Mouse (Mus musculus): ENCODE results near the gene Olfr1377. TPM values are rescaled to one million over a fixed set of nuclear protein-coding genes. Genes with fewer than 3 reads are reported as not detected.

Olfr1377 gene
- polyA plus RNA-seq (2016; fragmentation: Nextera tagmentation; extraction: Ambion mirVana), result not detected in 2 replicates

DNA sequence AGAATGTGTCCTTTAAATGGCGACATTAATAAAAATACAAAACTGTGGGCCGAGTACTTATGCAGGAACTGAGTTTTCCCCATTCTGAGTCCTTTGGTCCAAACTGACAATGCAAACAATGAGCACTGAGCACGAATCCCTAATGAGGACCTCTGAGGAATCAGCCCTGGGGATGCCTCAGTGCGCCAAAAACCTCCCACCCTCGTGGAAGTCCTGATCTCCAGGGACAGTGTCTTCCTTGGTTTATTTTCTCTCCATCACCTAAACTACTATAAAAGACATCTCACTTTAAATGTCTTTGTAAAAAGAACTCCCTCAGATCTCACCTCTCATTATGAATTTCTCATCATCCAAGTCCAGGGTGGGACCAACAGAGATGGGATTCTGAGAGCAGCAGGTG, at the start of gene Olfr1377:
TSS of gene Olfr1377 (plus strand) at position 301 of the 400 bp plus-strand sequence.
- Histone ChIP-seq H3K9me3 (no peaks in the 10 kb centered on the region), H3K36me3 (no peaks in the 10 kb centered on the region), H3K4me2 (replicated peaks) (no peak within 1 kb of the TSS), H3K9ac (no peak within 1 kb of the TSS), H3K4me3 (no peak within 1 kb of the TSS), H3K27ac (no peak within 1 kb of the TSS), H3K27me3 (no peaks in the 10 kb centered on the region), H3K4me1 (no peaks in the 10 kb centered on the region)
- ATAC-seq (ENCODE audit: insufficient number of reproducible peaks, insufficient read depth, low FRiP score, low TSS enrichment), result no peak
- 71% methylated on average over 5 of the region's 5 CpGs for whole genome bisulfite sequencing

- peak overlapping the region; percentile 79 for H3K4me2 ChIP-seq (replicated peaks)
- 94% methylated on average over 1 of the region's 1 CpGs for WGBS
- H3K4me3 ChIP-seq, result no peak overlapping the region
- peaks cover 3% of the 10 kb centered on the region; the same call in 1 of the 2 replicates for H3K27me3 ChIP-seq
- no peak overlapping the region for H3K27ac ChIP-seq
- no peak for ATAC-seq (ENCODE audit: insufficient number of reproducible peaks, insufficient read depth, low FRiP score, low TSS enrichment)
- H3K4me1 ChIP-seq, result peaks cover 7% of the 10 kb centered on the region; the same call in 1 of the 2 replicates
- no peak overlapping the region for H3K9ac ChIP-seq
- H3K36me3 ChIP-seq, result no peaks in the 10 kb centered on the region
- H3K9me3 ChIP-seq, result no peaks in the 10 kb centered on the region
Measured at GRCm38 (mm10) chr11:50932040-50932439, 49.7 kb upstream of the Olfr1377 start.

DNA sequence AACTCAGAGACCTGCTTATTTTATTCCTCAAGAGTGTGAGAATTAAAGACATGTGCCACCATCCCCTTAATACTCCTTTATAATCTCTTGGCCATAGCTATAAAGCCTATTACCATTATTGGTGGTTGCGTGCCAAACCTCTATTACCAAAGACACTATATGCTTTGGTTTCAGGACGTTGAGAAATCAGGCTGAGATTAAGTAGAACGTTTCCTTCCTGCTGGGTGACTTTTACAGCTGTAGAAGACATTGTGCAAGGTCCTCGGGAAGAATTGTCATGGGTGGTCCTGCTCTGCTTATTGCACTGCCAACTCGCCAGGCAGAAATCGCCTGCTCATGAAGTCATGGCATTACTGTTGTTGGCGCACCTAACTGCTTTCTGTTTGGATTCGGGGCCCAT, 43.3 kb upstream of the Olfr1377 start:
- no peaks in the 10 kb centered on the region for H3K36me3 ChIP-seq
- no peak overlapping the region for H3K27ac ChIP-seq
- H3K27me3 ChIP-seq, result no peaks in the 10 kb centered on the region
- H3K4me3 ChIP-seq, result no peak overlapping the region
- 85% methylated on average over 8 of the region's 8 CpGs for WGBS
- H3K4me1 ChIP-seq, result no peaks in the 10 kb centered on the region
- H3K9ac ChIP-seq, result no peak overlapping the region
- no peak overlapping the region for H3K4me2 ChIP-seq (replicated peaks)
- no peaks in the 10 kb centered on the region for H3K9me3 ChIP-seq
- no peak for ATAC-seq (ENCODE audit: insufficient number of reproducible peaks, insufficient read depth, low FRiP score, low TSS enrichment)

GRCm38 (mm10) chr11:50939621-50940366, 42.0 kb upstream of the Olfr1377 start:
- Histone ChIP-seq H3K9ac (no peak overlapping the region), H3K9me3 (no peaks in the 10 kb centered on the region), H3K4me3 (no peak overlapping the region), H3K4me1 (no peaks in the 10 kb centered on the region), H3K27me3 (no peaks in the 10 kb centered on the region), H3K36me3 (no peaks in the 10 kb centered on the region), H3K4me2 (replicated peaks) (no peak overlapping the region), H3K27ac (no peak overlapping the region)
- 32% methylated on average over 14 of the region's 14 CpGs for WGBS
- ATAC-seq (ENCODE audit: insufficient number of reproducible peaks, insufficient read depth, low FRiP score, low TSS enrichment), result no peak

- H3K9me3 ChIP-seq, result no peaks in the 10 kb centered on the region
- no peak overlapping the region for H3K27ac ChIP-seq
- no peak overlapping the region for H3K4me3 ChIP-seq
- no peak overlapping the region for H3K9ac ChIP-seq
- 71% methylated on average over 12 of the region's 12 CpGs for WGBS
- no peak overlapping the region for H3K4me2 ChIP-seq (replicated peaks)
- no peaks in the 10 kb centered on the region for H3K4me1 ChIP-seq
- no peak for ATAC-seq (ENCODE audit: insufficient number of reproducible peaks, insufficient read depth, low FRiP score, low TSS enrichment)
- no peaks in the 10 kb centered on the region for H3K27me3 ChIP-seq
- H3K36me3 ChIP-seq, result no peaks in the 10 kb centered on the region
Measured at GRCm38 (mm10) chr11:50942386-50942785, 39.4 kb upstream of the Olfr1377 start.

DNA sequence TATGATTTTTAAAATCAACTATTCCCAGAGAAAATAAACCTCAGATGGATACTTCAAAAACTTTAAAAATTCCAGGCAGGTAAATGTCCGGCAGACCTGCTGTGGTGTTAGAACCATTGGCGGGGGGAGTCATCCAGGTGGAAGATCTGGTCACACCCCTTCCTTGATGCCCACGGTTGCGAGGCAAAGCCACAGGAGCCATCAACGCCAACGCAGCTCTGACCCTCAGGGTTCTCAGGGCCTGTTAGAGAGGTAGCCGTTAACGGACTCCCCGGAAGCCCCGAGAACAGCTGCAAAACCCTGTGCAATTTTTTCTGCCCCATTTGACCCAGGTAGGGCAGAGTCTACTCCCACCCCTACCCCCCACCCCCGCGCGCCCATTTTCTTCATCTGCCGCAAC, 38.3 kb upstream of the Olfr1377 start, which contains the start of gene 4933414I15Rik:
TSS of gene 4933414I15Rik (minus strand) at position 260 of the 400 bp plus-strand sequence.
- ATAC-seq (ENCODE audit: insufficient number of reproducible peaks, insufficient read depth, low FRiP score, low TSS enrichment), result no peak
- Histone ChIP-seq H3K27ac (no peak within 1 kb of the TSS), H3K36me3 (no peaks in the 10 kb centered on the region), H3K4me3 (no peak within 1 kb of the TSS), H3K4me1 (no peaks in the 10 kb centered on the region), H3K4me2 (replicated peaks) (no peak within 1 kb of the TSS), H3K9ac (no peak within 1 kb of the TSS), H3K27me3 (no peaks in the 10 kb centered on the region), H3K9me3 (no peaks in the 10 kb centered on the region)
- 80% methylated on average over 14 of the region's 14 CpGs for WGBS

- Histone ChIP-seq H3K36me3 (no peaks in the 10 kb centered on the region), H3K4me2 (replicated peaks) (no peak overlapping the region), H3K9ac (no peak overlapping the region), H3K4me3 (no peak overlapping the region), H3K27ac (0 out of 2 replicates have a peak overlapping the region, but pooled peaks have one; percentile 2), H3K27me3 (no peaks in the 10 kb centered on the region; the same call in 1 of the 2 replicates), H3K9me3 (no peaks in the 10 kb centered on the region), H3K4me1 (no peaks in the 10 kb centered on the region)
- no peak for ATAC-seq (ENCODE audit: insufficient number of reproducible peaks, insufficient read depth, low FRiP score, low TSS enrichment)
- 68% methylated on average over 14 of the region's 14 CpGs for WGBS
Measured at GRCm38 (mm10) chr11:50952290-50952689, 29.5 kb upstream of the Olfr1377 start.

GRCm38 (mm10) chr11:50953665-50954064, 28.1 kb upstream of the Olfr1377 start, which contains the start of gene Prop1:
TSS of gene Prop1 (minus strand) at chr11:50953765.
- no peak within 1 kb of the TSS for H3K4me2 ChIP-seq (replicated peaks)
- no peak within 1 kb of the TSS for H3K27ac ChIP-seq
- no peak within 1 kb of the TSS for H3K9ac ChIP-seq
- H3K9me3 ChIP-seq, result no peaks in the 10 kb centered on the region
- ATAC-seq (ENCODE audit: insufficient number of reproducible peaks, insufficient read depth, low FRiP score, low TSS enrichment), result no peak
- WGBS, result 67% methylated on average over 6 of the region's 6 CpGs
- no peaks in the 10 kb centered on the region; the same call in 1 of the 2 replicates for H3K27me3 ChIP-seq
- no peak within 1 kb of the TSS for H3K4me3 ChIP-seq
- H3K4me1 ChIP-seq, result no peaks in the 10 kb centered on the region
- H3K36me3 ChIP-seq, result no peaks in the 10 kb centered on the region

DNA sequence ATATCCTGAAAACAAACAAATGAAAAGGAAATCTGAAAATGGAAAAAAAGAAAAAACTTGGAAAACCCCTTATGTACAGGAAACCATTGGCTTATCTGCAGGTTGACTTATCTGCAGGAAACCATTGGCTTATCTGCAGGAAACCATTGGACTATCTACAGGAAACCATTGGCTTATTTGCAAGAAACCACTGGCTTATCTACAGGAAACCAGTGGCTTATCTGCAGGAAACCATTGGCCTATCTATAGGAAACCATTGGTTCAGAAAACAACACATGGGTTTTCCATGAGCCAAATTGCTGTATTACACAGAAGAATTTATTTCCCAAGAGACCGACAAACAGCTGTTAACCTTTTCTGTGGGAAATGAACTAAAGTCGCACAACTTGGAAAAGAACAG, 16.9 kb upstream of the Olfr1377 start:
- no peaks in the 10 kb centered on the region for H3K9me3 ChIP-seq
- no peaks in the 10 kb centered on the region for H3K27me3 ChIP-seq
- ATAC-seq (ENCODE audit: insufficient number of reproducible peaks, insufficient read depth, low FRiP score, low TSS enrichment), result no peak
- H3K9ac ChIP-seq, result no peak overlapping the region
- H3K36me3 ChIP-seq, result no peaks in the 10 kb centered on the region
- no peak overlapping the region for H3K4me3 ChIP-seq
- H3K27ac ChIP-seq, result no peak overlapping the region
- WGBS, result 82% methylated on average over 2 of the region's 2 CpGs
- H3K4me2 ChIP-seq (replicated peaks), result no peak overlapping the region
- no peaks in the 10 kb centered on the region for H3K4me1 ChIP-seq

GRCm38 (mm10) chr11:50966230-50966629, 15.5 kb upstream of the Olfr1377 start, which contains the start of gene Olfr1378:
TSS of gene Olfr1378 (plus strand) at chr11:50966530.
- Histone ChIP-seq H3K9me3 (no peaks in the 10 kb centered on the region), H3K27ac (no peak within 1 kb of the TSS), H3K27me3 (no peaks in the 10 kb centered on the region), H3K36me3 (no peaks in the 10 kb centered on the region), H3K4me2 (replicated peaks) (no peak within 1 kb of the TSS), H3K4me1 (no peaks in the 10 kb centered on the region), H3K4me3 (no peak within 1 kb of the TSS), H3K9ac (no peak within 1 kb of the TSS)
- WGBS, result 88% methylated on average over 11 of the region's 11 CpGs
- no peak for ATAC-seq (ENCODE audit: insufficient number of reproducible peaks, insufficient read depth, low FRiP score, low TSS enrichment)

- H3K4me2 ChIP-seq (replicated peaks), result no peak overlapping the region
- H3K4me1 ChIP-seq, result no peaks in the 10 kb centered on the region
- H3K4me3 ChIP-seq, result no peak overlapping the region
- H3K27me3 ChIP-seq, result no peaks in the 10 kb centered on the region
- H3K9me3 ChIP-seq, result no peaks in the 10 kb centered on the region
- ATAC-seq (ENCODE audit: insufficient number of reproducible peaks, insufficient read depth, low FRiP score, low TSS enrichment), result no peak
- no peaks in the 10 kb centered on the region for H3K36me3 ChIP-seq
- 67% methylated on average over 4 of the region's 4 CpGs for WGBS
- H3K9ac ChIP-seq, result no peak overlapping the region
- no peak overlapping the region for H3K27ac ChIP-seq
Measured at GRCm38 (mm10) chr11:50977216-50977615, 4.6 kb upstream of the Olfr1377 start.

DNA sequence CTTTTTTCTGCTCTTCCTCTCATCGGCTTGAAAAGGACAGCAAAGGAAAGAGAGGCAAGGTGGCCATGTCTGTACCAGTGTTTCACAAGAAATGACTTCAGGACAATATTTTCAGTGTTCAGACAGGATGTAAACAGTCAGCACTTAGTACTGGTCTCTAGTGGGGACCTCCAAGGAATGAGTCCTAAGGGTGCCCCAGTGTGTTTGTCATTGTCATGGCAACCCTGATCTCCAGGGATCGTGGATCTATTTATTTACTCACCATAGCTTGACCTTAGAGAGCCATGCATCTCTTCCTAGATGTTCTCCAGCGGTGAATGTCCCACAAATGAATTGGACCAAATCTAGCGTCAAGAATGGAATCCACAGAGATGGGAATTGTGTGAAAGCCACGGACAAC, 21.5 kb downstream of the Olfr1377 start, which contains the start of gene Olfr51:
TSS of gene Olfr51 (plus strand) at position 301 of the 400 bp plus-strand sequence.
- H3K4me3 ChIP-seq, result no peak within 1 kb of the TSS
- ATAC-seq (ENCODE audit: insufficient number of reproducible peaks, insufficient read depth, low FRiP score, low TSS enrichment), result no peak
- H3K9me3 ChIP-seq, result no peaks in the 10 kb centered on the region
- WGBS, result 82% methylated on average over 5 of the region's 5 CpGs
- no peaks in the 10 kb centered on the region for H3K4me1 ChIP-seq
- H3K4me2 ChIP-seq (replicated peaks), result no peak within 1 kb of the TSS
- no peak within 1 kb of the TSS for H3K27ac ChIP-seq
- H3K27me3 ChIP-seq, result no peaks in the 10 kb centered on the region
- no peaks in the 10 kb centered on the region for H3K36me3 ChIP-seq
- H3K9ac ChIP-seq, result no peak within 1 kb of the TSS
